Mouse (Mus musculus) midbrain, postnatal 0 days (tissue): ENCODE data around the gene Nr0b1. TPM values are rescaled to one million over a fixed set of nuclear protein-coding genes. Genes with fewer than 3 reads are reported as not detected.

Source experiments
- ATAC-seq: fragments of 200-750 bp; cut with Nextera tagmentation; 2 replicates; pipeline ENCODE4 v1.8.0; 2017; ENCODE audit warnings: moderate number of reproducible peaks, mild to moderate bottlenecking, moderate TSS enrichment, moderate library complexity; ENCODE audit not compliant: low FRiP score
- DNase-seq: peaks from one replicate; pipeline ENCODE4 v3.0.0-alpha.2; 2015; ENCODE audit warnings: low spot score
- H3K27ac ChIP-seq: fragments of 300-500 bp; sonication (generic); 2 replicates; pipeline ENCODE4 v1.5.1; 2014; ENCODE audit warnings: low read depth, mild to moderate bottlenecking, low read length, mixed read lengths
- H3K27me3 ChIP-seq: fragments of 300-500 bp; sonication (generic); 2 replicates; pipeline ENCODE4 v1.6.1; 2014; ENCODE audit warnings: low read length, control low read depth, mixed read lengths; ENCODE audit not compliant: insufficient read depth
- H3K36me3 ChIP-seq: fragments of 300-500 bp; sonication (generic); 2 replicates; pipeline ENCODE4 v1.6.1; 2014; ENCODE audit warnings: low read length, control low read depth, mixed read lengths; ENCODE audit not compliant: insufficient read depth
- H3K4me1 ChIP-seq: fragments of 300-500 bp; sonication (generic); 2 replicates; pipeline ENCODE4 v1.6.1; 2014; ENCODE audit warnings: mild to moderate bottlenecking, control low read depth, antibody characterized with exemption, low read length, mixed read lengths; ENCODE audit not compliant: insufficient read depth
- H3K4me2 ChIP-seq: fragments of 300-500 bp; sonication (generic); 2 replicates; pipeline ENCODE4 v1.6.1; 2014; ENCODE audit warnings: low read depth, mild to moderate bottlenecking, low read length, mixed read lengths; ENCODE audit not compliant: poor library complexity, severe bottlenecking
- H3K4me3 ChIP-seq: fragments of 300-500 bp; sonication (generic); 2 replicates; pipeline ENCODE4 v1.5.1; 2014; ENCODE audit warnings: low read depth, mild to moderate bottlenecking, low read length, moderate library complexity
- H3K9ac ChIP-seq: fragments of 300-500 bp; sonication (generic); replicated peaks from 2 replicates; pipeline ENCODE4 v1.6.1; 2014; ENCODE audit warnings: mild to moderate bottlenecking, low read length, moderate library complexity, mixed read lengths; ENCODE audit not compliant: poor library complexity, severe bottlenecking
- H3K9me3 ChIP-seq: fragments of 300-500 bp; sonication (generic); 2 replicates; pipeline ENCODE4 v1.6.1; 2016; ENCODE audit warnings: low read length, control low read depth
- CTCF ChIP-seq: IDR thresholded peaks from 2 replicates; pipeline ENCODE4 v1.5.1; 2016; ENCODE audit warnings: antibody characterized with exemption, mild to moderate bottlenecking
- WGBS: fragments of 180-500 bp; shearing (Covaris S2); extraction: QIAGEN DNeasy Blood & Tissue Kit; methylation state at CpG from one replicate; pipeline ENCODE4 v1.1.7; 2014; 5-methylcytosine and 5-hydroxymethylcytosine counted together
- polyA plus RNA-seq: library from polyadenylated mRNA; unstranded; fragments of >200 nt; fragmentation: Nextera tagmentation; extraction: Ambion mirVana; gene quantifications from 2 replicates; pipeline ENCODE4 v1.2.1, GENCODE M21; 2015
- total RNA-seq: library from RNA; depleted of rRNA; stranded (reverse); fragments of >200 nt; gene quantifications from 2 replicates; pipeline ENCODE4 v1.2.3, GENCODE M21; 2014; rRNA removed

Gene Nr0b1
- total RNA-seq (0.16 and 0.57 TPM in 2 replicates), polyA plus RNA-seq (0.56 and 0.74 TPM in 2 replicates)

- H3K27ac ChIP-seq, result no peak within 1 kb of the TSS
- peak within 1 kb of the TSS; percentile 43 for H3K4me3 ChIP-seq
- H3K4me1 ChIP-seq, result no peaks in the 10 kb centered on the region
- H3K4me2 ChIP-seq, result peak within 1 kb of the TSS; percentile 86
- H3K9ac ChIP-seq, result 0 out of 2 replicates have a peak within 1 kb of the TSS, but pooled peaks have one; percentile 39
- DNase-seq (peak; percentile 2), ATAC-seq (peak; percentile 63)
- WGBS, result 26% methylated on average over 52 of the region's 53 CpGs
- TF ChIP-seq CTCF, result no peak
- no peaks in the 10 kb centered on the region for H3K36me3 ChIP-seq
- no peaks in the 10 kb centered on the region for H3K9me3 ChIP-seq
- H3K27me3 ChIP-seq, result peaks cover 3% of the 10 kb centered on the region; the same call in 1 of the 2 replicates
These were observed at the start of gene Nr0b1 for GRCm38 (mm10) chrX:86191614-86192419. Gene Nr0b1, plus strand, starts transcription at chrX:86191764.

- H3K27ac ChIP-seq, result no peak overlapping the region
- no peaks in the 10 kb centered on the region for H3K9me3 ChIP-seq
- TF ChIP-seq CTCF, result no peak
- no peak overlapping the region for H3K9ac ChIP-seq
- no peak overlapping the region for H3K4me2 ChIP-seq
- WGBS, result 86% methylated on average over 2 of the region's 2 CpGs
- H3K36me3 ChIP-seq, result no peaks in the 10 kb centered on the region
- ATAC-seq (no peak), DNase-seq (no peak)
- H3K27me3 ChIP-seq, result peaks cover 3% of the 10 kb centered on the region; the same call in 1 of the 2 replicates
- H3K4me3 ChIP-seq, result no peak overlapping the region
- H3K4me1 ChIP-seq, result no peaks in the 10 kb centered on the region
These were observed 4.3 kb upstream of the Nr0b1 start for GRCm38 (mm10) chrX:86187250-86187649.

GRCm38 (mm10) chrX:86192420-86192994 lies 943 bp downstream of the Nr0b1 start:
- 0 out of 2 replicates have a peak overlapping the region, but pooled peaks have one; percentile 39 for H3K9ac ChIP-seq

GRCm38 (mm10) chrX:86193386-86193785 lies 1.8 kb downstream of the Nr0b1 start:
- Histone ChIP-seq H3K36me3 (no peaks in the 10 kb centered on the region), H3K4me1 (no peaks in the 10 kb centered on the region), H3K9ac (no peak overlapping the region), H3K4me3 (no peak overlapping the region), H3K27me3 (peaks cover 3% of the 10 kb centered on the region; the same call in 1 of the 2 replicates), H3K9me3 (no peaks in the 10 kb centered on the region), H3K4me2 (no peak overlapping the region), H3K27ac (no peak overlapping the region)
- DNase-seq, result no peak
- no peak for ATAC-seq
- TF ChIP-seq CTCF, result no peak
- 27% methylated on average over 4 of the region's 4 CpGs for WGBS

More at GRCm38 (mm10) chrX:86192420-86192994, 943 bp downstream of the Nr0b1 start:
- TF ChIP-seq CTCF, result peak; percentile 44
- Histone ChIP-seq H3K4me3 (peak overlapping the region; percentile 43), H3K4me2 (peak overlapping the region; percentile 86), H3K4me1 (no peaks in the 10 kb centered on the region), H3K27ac (no peak overlapping the region), H3K27me3 (peaks cover 3% of the 10 kb centered on the region; the same call in 1 of the 2 replicates), H3K36me3 (no peaks in the 10 kb centered on the region), H3K9me3 (no peaks in the 10 kb centered on the region)
- ATAC-seq (peak; percentile 49; the same call in 1 of the 2 replicates), DNase-seq (no peak)
- 20% methylated on average over 25 of the region's 25 CpGs for WGBS

GRCm38 (mm10) chrX:86237246-86237645 lies 45.7 kb downstream of the Nr0b1 start:
- TF ChIP-seq CTCF, result no peak
- Histone ChIP-seq H3K4me2 (no peak overlapping the region), H3K4me3 (no peak overlapping the region), H3K27me3 (no peaks in the 10 kb centered on the region), H3K27ac (no peak overlapping the region), H3K9me3 (no peaks in the 10 kb centered on the region), H3K4me1 (no peaks in the 10 kb centered on the region), H3K36me3 (no peaks in the 10 kb centered on the region), H3K9ac (no peak overlapping the region)
- DNase-seq (no peak), ATAC-seq (no peak)
- WGBS, result no CpG with 5 or more reads among the region's 1 CpGs

Other genes with a start within 250 kb of the Nr0b1 start
- gene Samt3, start 147.6 kb upstream of the Nr0b1 start, total RNA-seq, result not detected in 2 replicates
- not detected in 2 replicates for gene Samt3, start 147.6 kb upstream of the Nr0b1 start, polyA plus RNA-seq
- not detected in 2 replicates for gene Mageb4, start 113.3 kb downstream of the Nr0b1 start, total RNA-seq
- not detected in 2 replicates for gene Mageb4, start 113.3 kb downstream of the Nr0b1 start, polyA plus RNA-seq